Mouse (Mus musculus): Measurements from ENCODE around the gene Slc2a13. TPM values are rescaled to one million over a fixed set of nuclear protein-coding genes. Genes with fewer than 3 reads are reported as not detected.

Slc2a13 gene
- total and polyA plus RNA-seq, 2 experiments from 2014 or later, result 0.33 to 1.6 TPM

- no peak for DNase-seq (ENCODE audit: low spot score)
- no peaks in the 10 kb centered on the region for H3K36me3 ChIP-seq (replicated peaks; ENCODE audit: control insufficient read depth, insufficient read depth, low read length)
- H3K9me3 ChIP-seq (replicated peaks; ENCODE audit: control insufficient read depth, low read length), result 0 out of 2 replicates have a peak, but pooled peaks cover 8% of the 10 kb centered on the region
- no peak overlapping the region for H3K4me2 ChIP-seq (ENCODE audit: low read depth, low read length)
- H3K4me3 ChIP-seq (ENCODE audit: low read depth, low read length), result no peak overlapping the region
- 76% methylated on average over 2 of the region's 2 CpGs for WGBS
- H3K27ac ChIP-seq (ENCODE audit: low read depth), result no peak overlapping the region
- ATAC-seq (ENCODE audit: insufficient read depth, low read depth), result no peak
- H3K4me1 ChIP-seq (ENCODE audit: control insufficient read depth, insufficient read depth), result no peaks in the 10 kb centered on the region
- no peak overlapping the region for H3K9ac ChIP-seq (replicated peaks; ENCODE audit: low read depth, low read length)
- no peak for TF ChIP-seq CTCF (IDR thresholded peaks at IDR 0.05; ENCODE audit: low read depth)
- no peak for TF ChIP-seq EP300 (IDR thresholded peaks at IDR 0.05; ENCODE audit: low read depth)
- no peaks in the 10 kb centered on the region for H3K27me3 ChIP-seq (ENCODE audit: control insufficient read depth, insufficient read depth, low read length)
Observed at GRCm38 (mm10) chr15:91473690-91474409, 99.2 kb downstream of the Slc2a13 start.

- H3K4me1 ChIP-seq (ENCODE audit: control insufficient read depth, insufficient read depth), result no peaks in the 10 kb centered on the region
- no peak overlapping the region for H3K4me3 ChIP-seq (ENCODE audit: low read depth, low read length)
- WGBS, result 57% methylated on average over 3 of the region's 3 CpGs
- no peak overlapping the region for H3K27ac ChIP-seq (ENCODE audit: low read depth)
- TF ChIP-seq CTCF (IDR thresholded peaks at IDR 0.05; ENCODE audit: low read depth), result no peak
- TF ChIP-seq EP300 (IDR thresholded peaks at IDR 0.05; ENCODE audit: low read depth), result no peak
- no peak overlapping the region for H3K9ac ChIP-seq (replicated peaks; ENCODE audit: low read depth, low read length)
- DNase-seq (ENCODE audit: low spot score) (no peak), ATAC-seq (ENCODE audit: insufficient read depth, low read depth) (no peak)
- H3K9me3 ChIP-seq (replicated peaks; ENCODE audit: control insufficient read depth, low read length), result no peaks in the 10 kb centered on the region
- no peaks in the 10 kb centered on the region for H3K36me3 ChIP-seq (replicated peaks; ENCODE audit: control insufficient read depth, insufficient read depth, low read length)
- no peak overlapping the region for H3K4me2 ChIP-seq (ENCODE audit: low read depth, low read length)
- H3K27me3 ChIP-seq (ENCODE audit: control insufficient read depth, insufficient read depth, low read length), result no peaks in the 10 kb centered on the region
Observed at GRCm38 (mm10) chr15:91465331-91465730, 107.7 kb downstream of the Slc2a13 start.

- H3K9me3 ChIP-seq (replicated peaks; ENCODE audit: control insufficient read depth, low read length), result no peaks in the 10 kb centered on the region
- no peak for ATAC-seq (ENCODE audit: insufficient read depth, low read depth)
- no peak overlapping the region for H3K4me3 ChIP-seq (ENCODE audit: low read depth, low read length)
- H3K9ac ChIP-seq (replicated peaks; ENCODE audit: low read depth, low read length), result no peak overlapping the region
- no peak overlapping the region for H3K4me2 ChIP-seq (ENCODE audit: low read depth, low read length)
- H3K4me1 ChIP-seq (ENCODE audit: control insufficient read depth, insufficient read depth), result no peaks in the 10 kb centered on the region
- no peak for DNase-seq (ENCODE audit: low spot score)
- H3K36me3 ChIP-seq (replicated peaks; ENCODE audit: control insufficient read depth, insufficient read depth, low read length), result no peaks in the 10 kb centered on the region
- no peak overlapping the region for H3K27ac ChIP-seq (ENCODE audit: low read depth)
- TF ChIP-seq CTCF (IDR thresholded peaks at IDR 0.05; ENCODE audit: low read depth), result no peak
- no peak for TF ChIP-seq EP300 (IDR thresholded peaks at IDR 0.05; ENCODE audit: low read depth)
- no peaks in the 10 kb centered on the region for H3K27me3 ChIP-seq (ENCODE audit: control insufficient read depth, insufficient read depth, low read length)
- 74% methylated on average over 10 of the region's 10 CpGs for WGBS
Observed at GRCm38 (mm10) chr15:91463857-91464435, 109.1 kb downstream of the Slc2a13 start.

DNA sequence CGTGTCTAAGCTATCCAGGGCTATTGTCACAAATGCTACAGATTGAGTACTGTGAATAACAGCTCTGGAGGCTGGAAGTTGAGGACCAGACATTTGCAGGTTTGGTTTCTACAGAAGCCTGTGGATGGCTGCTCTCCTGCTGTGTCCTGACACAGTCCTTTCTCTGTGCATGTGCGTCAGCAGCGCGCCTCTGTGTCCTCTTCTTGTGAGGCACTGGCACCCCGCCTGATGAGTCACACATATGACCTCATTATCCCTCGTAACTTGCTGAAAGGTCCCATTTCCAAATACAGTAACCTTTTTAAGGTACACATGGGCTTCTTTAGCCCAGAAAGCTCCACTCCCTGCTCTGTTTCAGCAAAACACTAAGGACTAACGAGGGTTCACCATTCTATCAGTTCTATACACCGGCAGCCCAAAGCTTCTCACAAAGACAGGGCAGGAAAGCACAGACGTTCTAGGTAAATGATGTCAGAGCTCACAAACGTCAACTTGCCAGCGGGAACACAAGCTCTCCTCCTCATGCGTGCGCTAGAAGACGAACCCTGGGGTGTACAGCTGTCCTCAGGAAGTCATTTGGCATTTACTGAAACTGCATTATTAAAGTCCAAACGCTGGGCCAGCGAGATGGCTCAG, 109.9 kb downstream of the Slc2a13 start:
- Histone ChIP-seq H3K9ac (replicated peaks; ENCODE audit: low read depth, low read length) (no peak overlapping the region), H3K4me3 (ENCODE audit: low read depth, low read length) (no peak overlapping the region), H3K27ac (ENCODE audit: low read depth) (no peak overlapping the region), H3K4me1 (ENCODE audit: control insufficient read depth, insufficient read depth) (no peaks in the 10 kb centered on the region), H3K36me3 (replicated peaks; ENCODE audit: control insufficient read depth, insufficient read depth, low read length) (no peaks in the 10 kb centered on the region), H3K9me3 (replicated peaks; ENCODE audit: control insufficient read depth, low read length) (no peaks in the 10 kb centered on the region), H3K27me3 (ENCODE audit: control insufficient read depth, insufficient read depth, low read length) (no peaks in the 10 kb centered on the region), H3K4me2 (ENCODE audit: low read depth, low read length) (no peak overlapping the region)
- TF ChIP-seq CTCF (IDR thresholded peaks at IDR 0.05; ENCODE audit: low read depth), result no peak
- no peak for TF ChIP-seq EP300 (IDR thresholded peaks at IDR 0.05; ENCODE audit: low read depth)
- ATAC-seq (ENCODE audit: insufficient read depth, low read depth) (peak; percentile 41; the same call in 1 of the 2 replicates), DNase-seq (ENCODE audit: low spot score) (peak; percentile 13)
- WGBS, result 58% methylated on average over 16 of the region's 16 CpGs

- no peaks in the 10 kb centered on the region for H3K9me3 ChIP-seq (replicated peaks; ENCODE audit: control insufficient read depth, low read length)
- H3K9ac ChIP-seq (replicated peaks; ENCODE audit: low read depth, low read length), result no peak overlapping the region
- no peaks in the 10 kb centered on the region for H3K36me3 ChIP-seq (replicated peaks; ENCODE audit: control insufficient read depth, insufficient read depth, low read length)
- no peak overlapping the region for H3K4me2 ChIP-seq (ENCODE audit: low read depth, low read length)
- no peak overlapping the region for H3K4me3 ChIP-seq (ENCODE audit: low read depth, low read length)
- no peak for TF ChIP-seq EP300 (IDR thresholded peaks at IDR 0.05; ENCODE audit: low read depth)
- TF ChIP-seq CTCF (IDR thresholded peaks at IDR 0.05; ENCODE audit: low read depth), result no peak
- H3K27me3 ChIP-seq (ENCODE audit: control insufficient read depth, insufficient read depth, low read length), result no peaks in the 10 kb centered on the region
- no peaks in the 10 kb centered on the region for H3K4me1 ChIP-seq (ENCODE audit: control insufficient read depth, insufficient read depth)
- WGBS, result 46% methylated on average over 2 of the region's 2 CpGs
- DNase-seq (ENCODE audit: low spot score) (no peak), ATAC-seq (ENCODE audit: insufficient read depth, low read depth) (no peak)
- H3K27ac ChIP-seq (ENCODE audit: low read depth), result no peak overlapping the region
Observed at GRCm38 (mm10) chr15:91461940-91462339, 111.1 kb downstream of the Slc2a13 start.
